Mouse (Mus musculus) T-helper 2 cell (primary cell): ENCODE measurements around the gene Igsf9b.

Experiments
- in situ Hi-C: fragments of 300-600 bp; cut with MboI, MseI; formaldehyde crosslinking; loops from one replicate; pipeline ENCODE4 v1.15.1; 2025; ENCODE audit warnings: high pct_unique_total_duplicates

Igsf9b gene

DNA sequence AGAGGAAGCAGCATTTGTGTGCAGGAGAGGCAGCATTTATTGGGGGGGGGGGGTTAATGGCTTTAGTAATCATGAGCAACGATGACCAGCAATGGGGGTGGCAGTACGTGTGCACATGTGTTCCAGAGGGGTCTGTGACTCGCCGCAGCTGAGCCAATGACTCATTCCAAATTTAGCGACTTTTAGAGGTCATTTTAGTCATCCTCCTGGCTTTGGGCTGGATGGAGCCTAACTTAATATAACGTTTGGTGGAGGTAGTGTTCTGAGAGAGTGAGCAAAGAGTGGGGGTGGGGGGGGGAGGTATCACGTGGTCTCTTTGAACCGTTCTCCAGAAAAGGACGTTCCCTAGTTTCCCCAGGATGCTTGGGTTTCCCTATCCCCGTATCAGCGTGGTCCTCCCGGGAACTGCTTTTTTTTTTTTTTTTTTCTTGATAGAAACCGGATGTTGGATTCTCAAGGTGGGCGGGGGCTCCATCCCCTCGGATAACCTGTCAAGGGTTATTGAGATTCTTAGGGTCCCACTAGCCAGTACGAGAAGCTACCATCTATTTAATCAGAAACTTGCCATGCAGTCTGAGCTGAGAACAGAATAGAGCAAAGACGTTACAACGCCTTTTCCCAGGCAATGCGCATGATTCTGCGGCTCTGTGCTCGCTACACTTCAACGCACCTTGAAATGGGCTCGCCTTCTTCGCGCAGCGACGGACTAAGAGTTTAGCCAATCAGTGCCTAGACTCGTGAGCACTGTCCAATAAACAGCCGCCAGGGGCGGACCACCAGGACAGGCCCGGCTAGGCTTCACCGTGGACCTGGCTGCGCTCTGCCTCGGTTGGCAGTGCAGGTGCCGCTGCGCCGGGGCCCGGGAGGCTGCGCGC is at the start of gene Igsf9b:
Igsf9b (plus strand) TSS at position 794 of the 875 bp plus-strand sequence.
- in situ Hi-C loops: no loop called here

DNA sequence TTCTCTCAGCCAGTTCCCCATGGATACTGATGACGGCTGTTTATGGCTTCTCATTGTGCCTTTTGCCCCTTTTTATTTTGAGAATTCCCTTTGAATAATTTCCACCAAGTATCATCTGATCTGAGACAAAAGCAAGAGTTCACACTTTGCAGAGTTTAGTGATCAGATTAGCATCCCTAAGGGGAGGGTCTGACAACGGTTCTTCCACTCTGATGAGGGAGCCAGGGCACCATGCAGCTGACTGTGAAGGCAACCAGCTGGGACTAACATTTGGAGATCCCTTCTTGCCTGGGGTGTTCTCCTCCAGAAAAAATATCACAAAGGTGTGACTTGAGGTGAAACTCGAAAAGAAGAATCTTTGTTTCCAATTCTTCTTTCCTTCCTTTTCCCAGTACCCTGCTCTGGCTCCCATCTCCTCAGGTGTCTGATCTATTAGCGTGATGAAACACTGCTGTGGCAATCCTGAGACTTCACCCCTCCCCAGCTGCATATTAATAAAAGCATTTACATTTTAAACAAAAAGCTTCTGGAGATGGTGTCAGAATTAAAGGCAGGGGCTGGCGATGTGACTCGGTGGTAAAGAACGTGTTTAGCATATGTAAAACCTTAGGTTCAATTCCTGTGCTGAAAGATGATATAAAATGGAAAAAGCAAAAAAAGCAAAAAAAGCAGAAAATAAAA is 46.8 kb upstream of the Igsf9b start:
- in situ Hi-C loops: no loop called here

DNA sequence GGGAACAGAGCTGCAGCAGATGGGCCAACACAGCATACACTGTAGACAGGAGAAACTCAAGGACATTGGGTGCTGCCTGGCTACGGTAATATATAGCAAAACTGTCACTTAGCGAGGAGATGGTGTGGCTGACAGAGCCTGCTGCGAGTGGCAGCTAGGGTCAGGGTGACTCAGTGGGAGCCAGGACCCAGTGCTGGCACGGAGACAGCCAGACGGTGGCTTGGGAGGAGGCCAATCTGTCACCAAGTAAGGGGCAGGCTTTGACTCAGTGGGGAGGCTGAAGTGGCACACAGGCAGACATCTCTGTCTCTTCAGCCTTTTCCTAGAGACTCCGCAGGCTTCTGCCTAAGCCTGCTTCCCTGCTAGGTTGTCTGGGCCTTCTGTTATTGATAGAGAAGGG is 42.5 kb upstream of the Igsf9b start:
- in situ Hi-C loops: no loop called here

DNA sequence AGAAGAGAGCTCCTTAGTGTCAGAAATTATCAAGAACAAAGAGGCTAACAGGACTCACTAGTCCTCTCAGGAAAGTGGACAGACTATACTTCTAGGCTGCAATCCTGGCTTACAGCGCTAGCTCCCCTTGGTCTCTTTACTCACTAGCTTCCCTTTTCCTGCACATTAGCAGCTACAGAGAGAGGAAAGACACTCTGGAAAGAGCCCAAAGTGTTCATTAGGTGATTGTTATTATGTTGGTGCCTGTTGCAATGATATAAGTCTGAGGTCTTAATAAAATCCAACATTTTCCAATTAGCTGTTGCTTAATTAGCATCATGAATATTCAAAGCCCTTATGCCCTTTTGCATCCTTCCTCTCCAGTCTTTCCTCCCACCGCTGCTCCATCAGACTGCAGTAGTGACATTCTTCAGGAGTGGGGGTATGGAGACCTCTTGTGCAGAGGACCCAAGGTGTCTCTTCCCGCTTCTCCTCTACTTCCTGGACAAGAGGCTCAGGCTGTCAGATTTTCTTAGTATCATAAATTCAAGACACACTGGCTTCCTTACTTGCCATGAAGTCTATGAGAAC is 38.5 kb upstream of the Igsf9b start:
- in situ Hi-C loops: no loop called here

DNA sequence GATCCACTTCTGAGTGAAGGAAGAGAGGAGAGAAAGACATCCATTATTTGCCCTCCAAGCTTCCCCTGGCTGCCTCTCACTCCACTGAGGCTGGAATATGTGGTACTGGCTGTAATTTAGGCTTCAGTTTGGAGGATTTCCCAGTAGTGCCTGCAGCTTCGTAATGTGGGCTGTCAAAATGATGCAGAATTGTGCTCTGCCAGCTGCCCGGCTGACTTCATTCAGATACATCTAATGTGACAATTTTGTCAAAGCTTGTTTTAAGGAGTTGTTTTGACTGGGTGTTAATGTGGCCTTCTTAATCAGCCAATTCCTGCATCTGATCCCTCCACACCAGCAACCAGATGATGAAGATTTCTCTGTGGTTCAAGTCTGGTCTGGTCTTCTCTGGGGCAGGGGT is 37.1 kb upstream of the Igsf9b start:
- in situ Hi-C loops: no loop called here

DNA sequence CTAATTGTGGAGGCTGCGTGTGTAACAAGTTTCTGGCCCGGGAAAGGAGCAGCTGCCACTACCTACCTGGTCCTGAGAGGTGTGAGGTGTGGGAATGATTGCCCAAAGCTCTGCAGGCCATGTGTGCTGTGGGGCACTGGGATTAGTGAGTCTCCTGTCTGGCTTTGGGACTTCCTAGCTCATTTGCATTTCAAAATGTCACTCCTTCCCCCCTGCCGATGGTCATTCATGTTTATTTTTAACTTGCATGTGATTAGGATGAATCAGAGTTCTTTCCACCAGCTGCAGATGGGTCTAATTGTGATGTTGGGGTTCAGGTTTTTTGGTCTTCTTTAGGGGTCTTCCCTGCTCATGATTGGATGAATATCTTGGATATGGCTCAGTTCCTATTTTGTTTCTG is 34.0 kb upstream of the Igsf9b start:
- in situ Hi-C loops: no loop called here

DNA sequence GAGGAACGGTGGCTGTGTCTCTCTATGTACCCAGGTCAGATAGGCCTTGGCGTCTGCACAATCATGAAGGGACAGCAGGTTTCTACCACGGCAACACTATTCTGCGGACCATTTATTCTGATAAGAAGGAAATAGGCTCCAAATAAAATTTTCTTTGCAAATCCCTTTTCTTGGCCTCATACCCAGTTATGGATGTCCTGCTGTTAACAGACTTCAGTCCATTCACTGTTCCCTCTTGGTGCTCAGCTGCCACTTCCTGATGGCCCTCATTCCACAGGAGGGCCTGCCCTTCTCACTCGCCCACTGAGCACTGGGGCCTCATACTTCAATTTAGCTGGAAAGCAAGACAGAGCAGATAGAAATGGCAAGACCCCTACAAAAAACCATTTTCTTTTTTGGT is 31.1 kb upstream of the Igsf9b start:
- in situ Hi-C loops: no loop called here

DNA sequence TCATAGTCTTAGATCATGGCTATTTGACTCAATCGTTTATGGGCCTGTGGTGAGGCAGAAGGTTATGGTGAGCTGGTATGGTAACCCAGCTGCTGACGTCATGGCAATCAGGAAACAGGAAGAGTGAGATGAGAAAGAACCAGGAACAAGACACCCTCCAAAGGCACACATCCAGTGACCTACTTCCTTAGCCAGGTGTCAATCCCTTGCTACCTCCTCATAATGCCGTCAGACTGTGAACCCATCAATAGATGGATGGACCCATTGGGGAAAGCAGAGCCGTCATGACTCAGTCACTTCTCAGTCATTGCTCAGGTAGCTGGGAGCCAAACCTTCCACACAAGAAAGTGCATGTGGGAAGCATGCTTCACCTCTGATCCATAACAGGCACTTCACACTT is 30.5 kb upstream of the Igsf9b start:
- in situ Hi-C loops: no loop called here

DNA sequence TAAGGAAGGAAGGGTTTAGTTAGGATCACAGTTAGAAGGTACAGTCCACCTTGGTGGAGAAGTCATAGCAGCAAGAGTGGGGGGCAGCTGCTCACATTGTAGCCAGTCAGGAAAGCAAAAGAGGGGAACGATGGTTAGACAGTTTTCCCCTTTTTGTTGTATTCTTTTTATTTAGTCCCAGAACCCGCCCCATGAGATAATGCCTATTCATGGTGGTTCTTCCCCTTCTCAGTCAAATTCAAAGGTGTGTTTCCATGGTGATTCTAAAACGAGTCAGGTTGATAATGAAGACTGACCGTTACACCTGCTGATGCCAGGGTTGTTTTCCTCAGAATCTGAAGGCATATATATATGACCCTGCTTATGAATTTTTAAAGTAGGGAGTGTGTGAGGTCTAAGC is 29.7 kb upstream of the Igsf9b start:
- in situ Hi-C loops: no loop called here

DNA sequence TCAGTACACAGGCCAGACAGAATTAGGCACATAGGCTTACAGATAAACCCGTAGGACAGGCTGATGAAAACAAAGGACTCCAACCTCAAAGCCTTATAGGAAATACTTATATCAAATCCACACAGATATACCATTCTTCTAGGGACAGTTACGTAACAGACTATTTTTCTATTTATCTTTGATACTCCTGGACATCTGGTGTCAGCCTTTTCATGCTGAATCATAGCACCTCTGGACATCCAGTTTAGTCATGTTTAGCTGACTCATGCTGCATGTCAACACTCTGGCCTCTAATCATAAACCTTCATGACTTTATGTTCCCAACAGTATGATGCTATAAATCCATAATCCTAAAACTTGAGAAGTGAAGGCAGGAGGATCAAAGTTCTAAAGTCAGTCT is 29.1 kb upstream of the Igsf9b start:
- in situ Hi-C loops: no loop called here

DNA sequence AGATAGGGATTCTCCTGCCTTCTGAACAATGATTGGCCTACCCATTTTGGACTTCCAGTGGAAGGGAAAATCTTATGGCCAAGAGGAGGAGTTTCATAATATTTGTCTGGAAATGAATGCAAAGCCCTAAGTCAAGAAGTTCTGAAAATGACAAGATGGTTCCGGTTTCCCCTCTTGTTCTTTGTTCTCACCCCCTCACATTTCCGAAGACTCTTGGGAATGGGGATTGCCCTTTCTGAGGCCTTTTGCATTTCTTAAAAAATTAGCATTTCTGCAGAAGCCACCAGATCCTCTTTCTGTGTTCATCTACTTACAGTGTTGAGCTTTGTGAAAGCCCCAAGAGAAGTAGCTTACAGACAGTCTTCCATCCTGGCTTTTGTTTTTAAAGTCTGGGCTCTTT is 27.1 kb upstream of the Igsf9b start:
- in situ Hi-C loops: no loop called here

DNA sequence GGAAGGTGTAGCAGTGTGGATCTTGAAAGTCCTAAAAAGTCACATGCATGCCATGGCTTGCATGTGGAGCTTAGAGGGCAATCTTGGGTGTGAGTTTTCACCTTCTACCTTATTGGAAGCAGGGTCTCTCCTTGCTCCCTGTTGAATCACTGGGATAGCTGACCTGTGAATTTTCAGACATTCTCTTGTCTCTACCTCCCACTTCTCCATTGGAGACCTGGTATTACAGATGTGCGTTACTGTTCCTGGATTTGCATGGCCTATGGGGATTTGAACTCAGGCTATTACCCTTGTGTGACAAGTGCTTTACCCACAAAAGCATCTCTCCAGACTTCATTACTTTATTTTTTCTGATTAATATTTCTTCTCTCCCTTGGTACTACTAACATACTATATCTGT is 26.1 kb upstream of the Igsf9b start:
- in situ Hi-C loops: no loop called here

DNA sequence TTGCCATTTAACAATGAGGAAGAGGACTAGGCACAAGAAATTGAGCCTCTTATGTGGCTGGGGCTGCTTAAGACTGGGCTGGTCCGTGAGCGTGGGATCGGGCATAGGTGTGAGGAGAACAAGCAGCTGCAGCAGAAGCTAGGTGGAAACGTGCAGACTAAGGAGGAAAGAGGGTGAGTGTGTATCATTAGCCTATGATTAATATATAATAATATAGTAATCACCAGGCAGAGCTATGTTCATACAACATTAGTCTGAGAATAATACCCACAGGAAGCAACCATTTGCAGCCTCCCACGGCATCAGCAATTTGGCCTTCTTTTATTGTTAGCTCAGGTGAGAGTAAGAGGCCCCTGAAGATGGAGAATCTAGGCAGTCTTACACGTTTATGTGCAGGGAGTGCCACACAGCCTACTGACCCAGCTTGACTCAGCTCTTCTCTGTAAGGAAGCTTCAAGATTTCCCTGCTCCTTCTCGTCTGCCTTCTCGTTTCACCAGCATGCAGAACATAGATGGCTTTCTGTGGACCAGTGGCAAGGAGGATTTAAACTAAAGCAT is 22.6 kb upstream of the Igsf9b start:
- in situ Hi-C loops: no loop called here

DNA sequence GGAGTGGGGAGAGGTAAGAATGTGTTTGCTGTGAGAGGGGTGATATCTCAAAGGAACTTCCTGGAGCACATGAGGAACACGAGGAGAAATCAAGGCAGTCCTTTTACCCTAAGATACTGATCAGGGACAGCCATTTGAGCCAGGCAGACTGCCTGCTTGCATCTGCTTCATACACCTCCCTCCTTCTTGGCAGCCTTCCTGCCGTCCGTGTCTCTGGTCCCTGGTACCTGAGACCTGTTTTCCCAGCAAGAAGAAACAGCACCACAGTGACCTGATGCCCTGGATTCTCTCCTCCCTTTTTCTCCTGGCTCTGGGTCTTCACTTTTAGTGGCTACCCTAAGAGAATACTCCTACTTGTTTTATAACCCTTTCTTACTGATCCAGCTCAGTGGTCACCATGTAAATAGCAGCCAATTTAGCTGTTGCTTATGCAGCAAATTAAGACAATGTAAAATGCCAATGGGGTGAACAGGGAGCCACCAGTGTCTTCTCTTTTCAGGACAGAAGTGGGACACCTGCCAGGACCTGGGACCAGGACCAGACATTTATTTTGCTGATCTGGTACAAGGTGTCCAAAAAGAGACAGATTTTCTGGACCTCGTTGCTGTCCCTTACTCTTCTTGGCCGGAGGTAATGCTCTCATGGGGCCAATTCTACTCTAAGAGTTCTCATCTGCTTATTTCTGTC is 21.5 kb upstream of the Igsf9b start:
- in situ Hi-C loops: no loop called here

DNA sequence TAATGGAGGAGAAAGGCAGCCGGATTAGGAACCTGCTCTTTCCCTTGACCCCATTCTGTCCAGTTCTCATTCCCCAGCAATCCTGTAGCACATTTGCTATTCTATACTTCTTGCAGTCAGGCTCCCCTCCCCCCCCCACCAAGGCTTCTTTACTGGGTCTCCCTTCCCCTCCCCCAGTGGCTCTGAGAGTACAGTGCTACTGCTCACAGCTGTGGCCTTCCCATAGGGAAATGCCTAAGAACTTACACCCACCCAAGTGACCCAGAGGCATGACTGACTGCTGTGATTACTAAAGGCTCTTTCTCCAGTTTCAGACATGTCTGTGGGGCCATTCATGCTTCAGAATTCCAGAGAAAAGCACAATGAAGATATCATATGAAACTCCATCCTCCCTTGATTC is 20.0 kb upstream of the Igsf9b start:
- in situ Hi-C loops: no loop called here

DNA sequence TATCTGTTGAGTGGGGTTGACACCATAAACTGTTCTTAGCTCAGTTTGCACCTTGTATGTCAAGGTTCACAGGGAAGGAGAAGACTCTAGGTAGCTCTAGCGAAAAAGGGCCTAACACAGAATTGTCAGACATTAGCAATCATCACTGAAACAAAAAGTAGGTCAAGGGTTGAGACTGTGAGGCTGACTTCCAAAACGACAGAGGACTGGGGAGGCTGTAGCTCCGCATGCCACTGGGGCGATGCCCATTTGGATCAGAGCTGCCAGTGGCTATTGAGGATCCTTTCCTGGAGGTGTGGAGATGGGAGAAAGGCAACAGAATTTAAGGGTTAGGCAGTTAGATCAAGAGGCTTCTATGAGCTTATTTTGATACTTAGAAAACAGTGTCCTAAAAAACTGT is 18.0 kb upstream of the Igsf9b start:
- in situ Hi-C loops: no loop called here

DNA sequence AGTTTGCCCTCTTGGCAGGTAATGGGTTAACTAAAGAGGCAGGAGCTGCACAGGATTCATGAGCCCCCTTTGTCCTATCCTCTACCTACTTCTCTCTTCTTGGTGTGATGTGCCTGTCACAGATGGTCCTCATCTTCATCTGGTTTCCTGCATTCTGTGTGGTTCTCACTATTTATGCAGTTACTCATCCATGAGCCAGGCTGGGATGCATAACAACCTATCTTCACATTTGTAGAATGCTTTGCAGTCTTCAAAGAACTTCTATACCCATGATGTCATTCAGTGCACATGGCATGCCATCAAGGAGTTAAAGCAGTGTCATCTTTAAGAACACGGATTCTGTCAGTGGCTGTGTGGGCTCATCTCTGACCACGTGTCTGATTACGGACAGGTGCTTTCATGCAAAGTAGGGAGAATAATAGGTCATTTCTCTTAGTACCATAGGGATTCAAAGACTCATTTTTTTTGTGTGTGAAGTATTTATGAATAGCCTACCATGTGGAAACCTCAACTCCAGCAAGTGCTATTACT is 13.2 kb upstream of the Igsf9b start:
- in situ Hi-C loops: no loop called here

DNA sequence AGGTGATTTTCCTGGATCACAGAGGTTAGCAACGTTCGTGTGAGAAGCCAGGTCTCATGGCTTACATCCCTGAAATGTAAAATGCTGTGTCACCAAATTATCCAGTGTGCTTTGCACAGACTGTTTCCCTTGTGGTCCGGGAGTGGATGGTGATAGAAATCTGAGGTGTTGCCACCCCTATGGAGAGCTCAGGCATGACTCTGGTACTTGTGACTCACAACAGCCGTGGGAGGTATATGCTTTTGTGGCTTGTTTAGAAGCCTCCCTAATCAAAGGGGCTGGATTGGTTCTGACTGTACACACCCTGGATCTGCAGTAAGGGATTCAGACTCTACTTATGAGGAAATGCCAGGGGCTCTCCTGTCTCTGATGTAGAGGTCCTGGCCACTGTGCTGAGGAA is 12.7 kb upstream of the Igsf9b start:
- in situ Hi-C loops: no loop called here

DNA sequence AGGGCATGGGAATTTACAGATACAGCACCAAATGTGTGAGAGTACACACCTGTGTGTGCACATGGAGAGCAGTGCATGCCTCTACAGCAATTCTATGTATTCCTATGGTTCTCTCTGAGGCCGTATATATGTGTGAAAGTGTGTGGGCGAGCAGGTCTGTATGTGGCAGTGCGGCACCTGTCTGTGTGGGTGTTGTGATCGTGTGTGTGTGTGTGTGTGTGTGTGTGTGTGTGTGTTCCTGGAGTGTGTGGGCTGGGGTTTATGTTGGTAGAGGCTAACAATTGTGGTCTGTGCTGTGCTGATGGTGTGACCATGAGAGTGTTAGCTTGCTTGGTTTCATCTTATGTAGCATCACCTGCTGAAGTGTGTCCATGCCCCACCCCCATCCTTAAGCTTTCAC is 12.1 kb upstream of the Igsf9b start:
- in situ Hi-C loops: no loop called here

DNA sequence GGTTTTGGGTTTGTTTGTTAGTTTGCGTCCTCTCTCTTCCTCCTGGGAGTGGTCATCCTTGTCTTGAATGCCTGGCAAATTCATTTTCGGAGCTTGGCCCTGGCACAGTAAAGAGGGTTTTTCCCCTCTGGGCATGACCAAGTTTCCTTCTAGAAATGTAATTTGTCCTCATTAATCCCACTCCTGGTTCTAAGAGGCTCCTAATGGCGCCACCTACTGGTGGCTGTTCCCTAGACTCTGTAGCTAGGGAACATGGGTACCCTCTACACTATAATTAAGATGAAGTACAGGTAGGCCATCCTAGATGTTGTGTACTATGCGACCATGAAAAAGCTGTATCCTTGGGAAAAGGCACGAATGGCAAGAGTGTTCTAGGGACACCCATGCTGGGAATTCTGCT is 11.6 kb upstream of the Igsf9b start:
- in situ Hi-C loops: no loop called here

DNA sequence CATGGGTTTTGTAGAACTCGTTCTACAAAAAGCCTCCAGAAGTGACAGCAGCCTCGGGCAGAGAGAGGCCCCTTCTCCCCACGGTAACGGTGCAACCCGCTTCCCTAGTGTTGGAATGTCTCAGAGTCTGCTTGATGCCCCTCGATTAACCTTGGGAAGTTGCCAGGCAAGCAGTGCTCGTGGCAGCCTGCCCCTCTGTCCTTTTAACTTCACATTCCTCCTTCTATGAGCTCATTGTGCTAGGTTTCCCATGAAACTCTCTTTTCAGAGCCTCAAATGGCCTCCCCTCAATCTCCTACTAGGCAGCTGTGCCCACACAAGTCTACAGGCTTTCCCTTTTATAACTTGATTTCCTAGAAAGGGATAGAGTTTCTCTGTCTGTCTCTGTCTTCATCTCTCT is 10.6 kb upstream of the Igsf9b start:
- in situ Hi-C loops: no loop called here
